Mouse (Mus musculus): ENCODE measurements around the gene Mybph.

Mybph gene

GRCm38 (mm10) chr1:134213405-134213804 is 20.2 kb downstream of the Mybph start:
- DNase-seq: peak; percentile 18

DNA sequence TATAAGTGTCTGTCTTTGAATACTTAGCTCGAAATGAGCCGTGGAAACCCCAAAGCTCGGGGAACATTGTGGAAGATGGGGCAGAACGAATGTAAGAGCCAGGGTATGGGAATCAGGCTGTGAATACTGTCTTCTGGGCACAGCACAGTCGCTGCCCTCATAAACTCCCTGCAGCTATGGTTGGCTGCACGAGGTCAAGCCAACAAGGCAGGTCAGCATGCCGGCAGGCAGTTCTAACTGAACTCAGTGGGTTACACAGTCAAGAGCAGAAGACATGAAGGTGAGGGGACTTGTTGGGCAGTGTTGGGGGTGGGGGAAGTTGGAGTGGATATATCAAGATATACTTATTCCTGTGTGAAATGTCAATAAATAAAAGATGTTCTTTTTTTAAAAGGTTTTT is 21.8 kb downstream of the Mybph start:
- DNase-seq: peak; percentile 16

- no peak for DNase-seq
Observed at GRCm38 (mm10) chr1:134215751-134216628, 22.7 kb downstream of the Mybph start.

DNA sequence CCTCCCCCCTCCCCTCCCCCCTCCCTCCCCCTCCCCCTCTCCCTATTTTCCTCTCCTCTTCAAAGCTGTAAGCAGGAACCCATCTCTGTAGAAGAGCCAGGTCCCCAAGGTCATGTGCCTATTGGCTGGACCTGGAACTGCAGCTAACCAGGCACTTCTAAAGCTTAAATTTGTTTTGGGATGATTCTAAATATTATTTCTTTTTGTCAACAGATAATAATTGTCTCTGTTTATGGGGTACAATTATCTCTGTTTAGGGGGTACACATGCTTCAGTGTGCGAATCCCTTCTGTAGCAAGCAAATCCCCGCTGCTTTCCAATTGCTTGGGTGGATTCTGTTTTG is 23.4 kb downstream of the Mybph start:
- no peak for DNase-seq

DNA sequence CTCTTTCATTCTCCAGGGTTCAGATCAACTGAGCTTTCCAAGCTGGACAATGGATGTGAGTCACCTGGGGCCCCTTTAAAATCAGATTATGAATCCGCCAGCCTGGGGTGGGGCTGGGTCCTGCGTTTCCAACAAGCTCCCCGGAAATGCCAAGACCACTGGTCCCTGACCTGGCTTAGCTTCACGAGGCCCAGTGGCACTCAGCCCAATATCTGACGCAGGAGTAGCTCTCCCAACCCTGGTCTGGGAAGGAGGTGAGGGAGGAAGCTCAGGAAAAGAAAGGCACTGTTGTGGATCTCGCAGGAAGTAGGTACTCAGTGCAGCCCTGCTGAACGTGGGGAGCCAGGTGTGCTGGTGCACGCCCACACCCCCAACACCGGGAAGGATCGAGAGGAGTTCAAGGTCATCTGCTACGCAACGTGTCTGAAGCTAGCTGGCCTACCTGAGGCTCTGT is 23.8 kb downstream of the Mybph start:
- DNase-seq: peak; percentile 67

- DNase-seq: no peak
Observed at GRCm38 (mm10) chr1:134217942-134218341, 24.7 kb downstream of the Mybph start.

GRCm38 (mm10) chr1:134219608-134220007 is 26.4 kb downstream of the Mybph start:
- DNase-seq: no peak

GRCm38 (mm10) chr1:134221172-134221571 is 27.9 kb downstream of the Mybph start:
- DNase-seq: no peak

DNA sequence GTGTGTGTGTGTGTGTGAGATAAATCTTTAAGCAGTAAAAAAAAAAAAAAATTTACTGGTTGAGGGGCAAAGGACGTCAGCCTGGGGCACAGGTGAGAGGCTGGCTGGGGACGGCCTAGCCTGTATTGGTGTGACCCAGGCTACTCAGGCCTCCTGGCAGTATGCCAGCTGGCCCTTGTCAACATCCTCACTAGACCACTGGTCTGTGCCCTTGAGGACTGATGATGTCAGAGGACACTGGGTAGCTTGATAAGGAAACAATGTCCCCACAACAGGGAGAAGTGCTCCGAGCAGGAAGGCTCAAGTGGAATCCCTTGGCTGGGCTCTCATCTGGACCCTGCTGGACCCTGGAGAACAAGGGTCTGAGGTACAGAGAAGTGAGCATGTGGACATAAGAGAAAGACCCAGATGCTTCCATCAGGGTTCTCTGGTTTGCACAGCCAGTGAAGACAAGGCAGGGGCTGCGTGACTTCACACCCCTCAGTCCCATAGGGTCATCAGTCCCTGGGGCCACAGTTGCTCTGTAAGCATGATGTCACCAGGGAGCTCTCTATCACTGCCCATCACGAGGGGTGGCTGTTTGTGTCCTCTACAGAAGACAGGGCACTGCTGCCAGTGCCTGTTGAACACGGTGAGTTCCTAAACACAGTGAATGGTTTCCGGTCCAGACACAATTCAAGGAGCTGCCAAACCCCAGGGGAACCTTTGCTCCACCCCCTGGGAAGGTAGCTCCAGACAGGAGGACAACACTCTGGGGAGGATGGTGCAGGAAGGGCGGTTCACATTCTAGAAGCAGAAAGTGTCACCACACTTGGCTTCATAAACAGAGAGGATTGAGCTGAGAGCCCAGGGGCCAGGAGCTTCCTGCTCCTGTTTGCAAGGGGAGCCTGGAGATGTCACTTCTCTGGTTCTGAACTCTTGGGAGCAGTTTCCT is 29.1 kb downstream of the Mybph start:
- DNase-seq: peak; percentile 78

DNA sequence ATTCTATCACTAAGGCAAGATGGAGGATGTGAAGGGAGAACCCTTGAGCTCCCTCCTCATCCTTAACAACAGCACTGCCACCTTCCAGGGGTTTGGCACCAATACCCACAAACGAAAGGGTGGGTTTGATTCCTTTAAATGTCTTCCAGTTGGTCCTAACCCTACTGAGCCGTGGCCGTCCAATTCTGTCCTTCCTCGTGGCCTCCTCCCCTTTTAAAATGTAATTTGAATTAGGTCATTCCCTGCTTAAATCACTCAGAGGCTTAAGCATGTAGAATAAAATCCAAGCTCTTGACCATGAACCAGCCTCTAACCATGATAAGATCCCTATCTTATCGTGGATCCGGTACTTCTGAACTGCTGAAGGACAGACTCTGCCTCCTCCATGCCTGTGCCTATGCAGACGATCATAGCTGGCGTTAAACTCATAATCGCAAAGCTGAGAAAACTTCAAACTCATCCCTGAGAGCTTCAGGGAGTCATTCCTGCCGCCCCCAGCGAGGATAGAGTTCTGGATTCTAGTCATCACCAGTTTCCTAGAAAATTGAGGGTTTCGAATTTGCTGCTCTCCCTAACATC is 31.5 kb downstream of the Mybph start:
- DNase-seq: no peak

DNA sequence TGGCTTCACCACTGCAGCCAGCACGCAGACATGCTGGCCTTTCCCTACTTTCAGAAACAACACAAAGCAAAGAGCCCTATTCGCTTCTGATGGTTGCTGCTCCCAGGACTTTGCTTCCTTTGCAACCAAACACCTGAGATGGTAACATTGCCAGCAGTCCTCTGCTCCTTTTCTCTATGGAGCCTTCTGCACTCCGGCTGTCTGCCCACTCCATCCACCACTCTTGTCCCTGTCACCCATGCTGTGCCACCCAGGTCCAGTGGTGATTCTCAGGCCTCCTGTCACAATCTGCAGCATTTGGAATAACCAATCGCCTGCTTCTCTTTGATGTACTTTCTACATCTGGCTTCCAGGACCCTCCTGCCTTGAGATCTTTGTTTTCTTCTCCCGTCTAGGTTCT is 32.1 kb downstream of the Mybph start:
- no peak for DNase-seq

DNA sequence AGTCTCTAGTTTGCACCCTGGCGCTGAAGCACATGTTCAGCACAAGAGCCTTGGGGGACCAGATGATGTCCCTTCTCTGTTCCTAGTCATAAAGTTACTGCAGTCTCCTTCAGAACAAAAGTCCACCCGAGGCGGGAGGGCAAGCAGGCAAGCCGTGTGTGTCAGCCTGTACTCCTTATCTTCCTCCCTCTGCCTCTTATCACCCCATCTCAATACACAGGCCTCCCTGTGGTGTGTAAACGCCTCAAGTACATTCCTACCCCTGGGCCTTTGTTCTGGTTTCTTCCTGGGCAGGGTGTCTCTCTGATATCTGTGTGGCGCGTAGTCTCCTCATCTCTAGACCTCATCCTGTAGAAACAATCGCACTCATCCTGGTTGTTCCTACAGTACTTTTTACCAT is 33.5 kb downstream of the Mybph start:
- DNase-seq: no peak

DNA sequence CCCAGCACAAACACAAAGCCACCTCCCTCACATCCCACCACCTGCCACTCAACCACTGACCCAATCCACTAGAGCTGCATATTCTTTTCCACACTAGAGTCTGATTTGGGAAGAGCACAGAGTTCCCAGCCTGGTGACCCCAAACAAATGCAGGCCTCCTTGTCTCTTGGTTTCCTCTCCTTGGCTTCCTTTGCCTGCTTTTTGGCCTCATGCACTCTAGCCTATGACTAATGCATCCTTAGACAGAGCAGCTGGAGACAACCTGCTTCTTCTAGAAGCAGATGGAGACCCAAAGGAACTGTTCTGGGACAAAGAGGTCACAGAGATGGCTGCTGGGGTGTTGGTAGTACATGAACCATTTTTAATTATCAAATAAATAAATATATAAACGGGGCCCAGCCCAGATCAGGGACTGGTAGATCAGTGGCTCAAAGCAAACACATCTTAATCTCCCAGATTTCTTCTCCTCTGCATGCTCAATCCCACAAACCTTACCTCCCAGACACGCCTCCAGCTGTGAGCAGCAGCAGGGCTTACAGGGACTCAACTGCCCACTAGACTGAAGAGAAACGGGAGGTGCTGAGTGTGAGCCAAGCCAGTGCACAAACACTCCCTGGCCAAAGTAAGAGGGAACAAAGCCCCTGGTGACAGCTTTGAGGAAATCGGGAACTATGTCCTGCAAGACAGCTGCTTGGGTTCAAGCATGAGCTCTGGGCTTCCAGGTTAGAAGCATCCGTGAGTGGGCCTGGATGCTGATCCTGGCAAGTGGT is 36.7 kb downstream of the Mybph start:
- no peak for DNase-seq

DNA sequence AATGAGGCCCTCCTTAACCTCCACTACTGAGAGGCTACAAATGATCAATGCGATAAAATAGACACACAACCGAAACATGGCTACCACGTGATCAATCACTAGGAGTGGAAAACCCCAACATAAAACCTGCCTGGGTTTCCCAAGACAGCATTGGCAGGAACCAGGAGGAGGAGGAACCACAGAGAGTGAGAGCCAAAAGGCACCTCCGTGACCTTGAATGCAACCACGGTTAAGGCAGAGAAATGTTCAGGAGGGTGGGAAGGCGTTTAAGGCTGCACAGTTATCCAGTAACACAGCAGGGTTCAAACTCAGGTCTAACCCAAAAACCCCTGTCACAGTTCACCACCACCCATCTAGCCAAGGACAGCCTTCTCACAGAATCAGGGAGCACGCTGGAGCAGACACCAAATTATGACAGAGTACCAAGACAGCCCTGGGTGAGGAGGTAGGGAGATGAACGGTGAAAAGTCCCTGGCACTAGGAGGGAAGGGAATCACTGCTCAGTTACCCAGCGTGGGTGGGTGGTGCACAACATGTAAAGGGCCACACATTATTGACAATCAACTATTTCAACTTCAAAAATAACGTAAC is 37.5 kb downstream of the Mybph start:
- DNase-seq: no peak

DNA sequence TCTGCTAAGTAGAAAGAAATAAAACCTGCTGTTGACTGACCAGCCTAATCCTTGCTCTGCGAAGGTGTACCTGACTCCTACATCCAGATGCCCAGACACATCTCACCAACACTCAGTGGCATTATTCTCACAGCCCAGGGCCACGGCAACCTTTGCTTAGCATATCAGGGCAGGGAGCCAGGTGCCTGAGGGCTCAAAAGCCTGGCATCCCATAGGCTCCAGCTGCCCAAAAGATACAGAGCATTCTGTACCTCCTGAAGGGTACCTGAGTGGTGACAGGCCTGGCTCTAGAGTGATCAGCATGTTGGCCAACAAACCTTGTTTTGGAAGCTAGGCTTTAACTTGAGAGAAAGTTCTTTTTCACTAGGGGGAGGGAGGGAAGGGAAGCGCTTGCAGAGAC is 38.0 kb downstream of the Mybph start:
- DNase-seq: no peak

- DNase-seq: no peak
Observed at GRCm38 (mm10) chr1:134231681-134232080, 38.4 kb downstream of the Mybph start.

DNA sequence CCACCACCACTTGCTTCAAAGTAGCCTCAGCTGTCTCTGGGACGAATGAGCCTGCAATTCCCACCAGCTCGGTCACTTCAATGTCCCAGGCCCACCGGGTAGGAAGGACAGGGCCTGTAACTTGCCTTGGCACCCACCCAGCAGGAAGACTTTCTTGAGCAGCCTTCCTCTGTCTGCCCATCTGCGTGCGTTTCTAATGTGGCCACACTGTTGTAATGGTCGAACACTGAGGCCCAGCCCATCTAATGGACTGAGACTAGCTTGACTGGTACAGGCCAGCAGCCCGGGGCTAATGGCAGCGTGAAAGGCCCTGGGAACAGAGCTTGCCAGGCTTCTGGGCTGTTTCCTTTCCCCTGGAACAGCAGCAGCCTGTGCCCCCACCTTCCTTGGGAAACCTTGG is 39.1 kb downstream of the Mybph start:
- no peak for DNase-seq

- peak; percentile 64 for DNase-seq
Observed at GRCm38 (mm10) chr1:134232778-134233531, 39.7 kb downstream of the Mybph start.

DNA sequence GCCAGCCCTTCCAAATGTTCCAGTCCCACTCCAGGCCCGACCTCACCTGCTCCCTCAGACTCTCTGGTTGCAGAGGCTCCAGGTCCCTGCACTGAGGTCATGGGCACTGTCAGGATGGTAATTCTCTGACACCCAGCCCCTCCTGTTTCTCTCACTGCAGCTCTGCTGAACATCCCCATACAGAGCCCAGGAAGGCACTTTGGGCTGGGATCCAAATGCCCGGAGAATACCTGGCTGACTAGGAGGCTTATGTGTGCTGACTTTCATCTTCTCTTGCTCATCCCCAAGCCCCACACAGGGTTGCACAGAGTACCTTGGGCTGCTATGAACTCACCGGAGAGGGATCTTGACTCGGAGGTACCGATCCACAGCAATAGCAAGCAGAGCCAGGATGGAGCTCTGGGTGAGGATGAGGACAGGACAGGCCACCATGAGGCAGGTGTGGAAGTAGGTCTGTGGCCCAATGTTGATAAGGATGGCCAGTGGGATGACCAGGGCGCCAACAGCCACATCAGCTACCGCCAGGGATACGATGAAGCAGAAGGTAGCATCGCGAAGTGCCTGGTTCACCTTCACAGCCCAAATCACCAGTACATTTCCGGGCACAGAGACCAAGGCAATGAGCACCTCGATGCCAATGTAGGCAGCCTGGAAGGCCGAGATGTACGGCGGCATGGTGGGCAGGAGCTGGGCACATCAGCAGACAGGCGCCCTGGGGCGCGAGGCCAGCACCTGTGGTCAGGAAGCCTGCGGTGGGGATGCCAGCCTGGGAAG is 40.6 kb downstream of the Mybph start:
- DNase-seq: no peak
